Mouse (Mus musculus) CH12.LX (cell line): ENCODE results near the gene Gm16253.
A peak's percentile ranks its signal among the peaks of the same experiment; 100 is the strongest.

ENCODE experiments used
- CTCF ChIP-seq, 2 experiments: IDR thresholded peaks in 1 of 2; conservative IDR thresholded peaks in 1 of 2; 2 replicates each; pipeline ENCODE4 v1.5.1; 2011 to 2012; ENCODE audit warnings: low read depth in 2 of 2, low read length in 2 of 2, improper control_type of control experiment in 1 of 2, inconsistent platforms in 1 of 2, mild to moderate bottlenecking in 1 of 2, moderate library complexity in 1 of 2
- EP300 ChIP-seq: IDR thresholded peaks from 2 replicates; pipeline ENCODE4 v1.6.1; 2011; ENCODE audit warnings: low read length, improper control_type of control experiment
- MAX ChIP-seq: IDR thresholded peaks from 2 replicates; pipeline ENCODE4 v1.6.1; 2011; ENCODE audit warnings: low read length, improper control_type of control experiment
- POLR2AphosphoS2 ChIP-seq: IDR thresholded peaks from 2 replicates; pipeline ENCODE4 v1.6.1; 2011; ENCODE audit warnings: low read depth, low read length, improper control_type of control experiment

- TF ChIP-seq MAX (no peak), CTCF (conservative IDR thresholded peaks at IDR 0.05 in 1 of 2, IDR thresholded peaks at IDR 0.05 in 1 of 2; ENCODE audit: low read depth in 2 of 2, low read length in 2 of 2) (no peak), EP300 (peak; percentile 39; the same call in 1 of the 2 replicates), POLR2AphosphoS2 (no peak; the same call in 1 of the 2 replicates)
Measured at GRCm38 (mm10) chr3:96558159-96558558, 18.6 kb upstream of the Gm16253 start.
